Mouse (Mus musculus) Patski (cell line): ENCODE results near the gene Antxrl. TPM values are rescaled to one million over a fixed set of nuclear protein-coding genes. Genes with fewer than 3 reads are reported as not detected.

Experiments
- ATAC-seq: fragments of 100-300 bp; one replicate; pipeline ENCODE4 v1.8.0; 2021
- CTCF ChIA-PET: fragments of 350-600 bp; sonication (Branson Sonifier 250); formaldehyde crosslinking; loops from one replicate; lab custom pipeline; 2022; ENCODE audit warnings: inconsistent platforms; lab: Charles Lee
- POLR2A ChIA-PET: fragments of 350-600 bp; sonication (Branson Sonifier 250); formaldehyde crosslinking; loops from one replicate; lab custom pipeline; 2022; ENCODE audit warnings: antibody characterized with exemption, inconsistent platforms; lab: Charles Lee
- DNase-seq: peaks from one replicate; pipeline ENCODE4 v3.0.0-alpha.2; 2011; ENCODE audit warnings: low read depth, low spot score
- H3K27me3 ChIP-seq: fragments of 371-371 bp; one replicate; pipeline ENCODE4 v1.5.1; 2021
- CTCF ChIP-seq: fragments of 100-300 bp; IDR thresholded peaks from one replicate; pipeline ENCODE4 v1.5.1; 2021
- in situ Hi-C: fragments of 300-500 bp; cut with MboI; formaldehyde crosslinking; loops from 3 replicates; pipeline ENCODE4 v1.11.1; 2018; ENCODE audit warnings: low pct_unique_long_range_greater_than_20kb, mixed read lengths
- polyA plus RNA-seq: library from polyadenylated mRNA; unstranded; gene quantifications from one replicate; pipeline ENCODE4 v1.2.3, GENCODE M21; 2021

Antxrl gene
- polyA plus RNA-seq, 1 experiment from 2014 or later = 0.28 TPM

GRCm38 (mm10) chr14:34102601-34103000 lies 50.1 kb downstream of the Antxrl start, which contains the start of gene A630023A22Rik:
Gene A630023A22Rik, minus strand, starts transcription at chr14:34102754.
- in situ Hi-C loops = loop anchor here (10.0 kb wide), 2 partner anchors 138 to 262 kb away; no protein-coding TSS in a partner anchor
- ChIA-PET CTCF (interaction anchor here (1.6 to 7.0 kb wide), 2 partner anchors 12 to 19 kb away, joined by 6 to 66 read pairs; partner anchors contain the start of gene Anxa8), POLR2A (interaction anchor here (0.6 kb wide), 1 partner anchor 266 kb away, joined by 8 read pairs; no protein-coding TSS in a partner anchor)
- ATAC-seq (no peak), DNase-seq (no peak)
- H3K27me3 ChIP-seq = no peaks in the 10 kb centered on the region
- TF ChIP-seq CTCF = no peak

GRCm38 (mm10) chr14:34103855-34104254 lies 51.3 kb downstream of the Antxrl start:
- ATAC-seq (no peak), DNase-seq (no peak)
- in situ Hi-C loops = loop anchor here (10.0 kb wide), 2 partner anchors 139 to 261 kb away; no protein-coding TSS in a partner anchor
- no peak for TF ChIP-seq CTCF
- CTCF ChIA-PET = interaction anchor here (1.1 to 7.0 kb wide), 4 partner anchors 11 to 131 kb away, joined by 3 to 66 read pairs (median 5); partner anchors contain the start of gene Anxa8
- POLR2A ChIA-PET = interaction anchor here (1.0 kb wide), 1 partner anchor 23 kb away, joined by 3 read pairs; no protein-coding TSS in a partner anchor
- H3K27me3 ChIP-seq = no peaks in the 10 kb centered on the region

GRCm38 (mm10) chr14:34104892-34105291 lies 52.4 kb downstream of the Antxrl start:
- CTCF ChIA-PET = interaction anchor here (0.9 to 7.0 kb wide), 7 partner anchors 11 to 130 kb away, joined by 3 to 66 read pairs (median 4); partner anchors contain the start of gene Anxa8
- POLR2A ChIA-PET = interaction anchor here (1.0 kb wide), 1 partner anchor 24 kb away, joined by 3 read pairs; no protein-coding TSS in a partner anchor
- in situ Hi-C loops = loop anchor here (10.0 kb wide), 2 partner anchors 140 to 260 kb away; no protein-coding TSS in a partner anchor
- ATAC-seq (peak; percentile 54), DNase-seq (no peak)
- no peaks in the 10 kb centered on the region for H3K27me3 ChIP-seq
- TF ChIP-seq CTCF = peak; percentile 71

- in situ Hi-C loops = loop anchor here (10.0 kb wide), 2 partner anchors 142 to 258 kb away; no protein-coding TSS in a partner anchor
- TF ChIP-seq CTCF = peak; percentile 59
- ATAC-seq = no peak
- ChIA-PET CTCF (interaction anchor here (0.7 to 7.0 kb wide), 2 partner anchors 23 to 47 kb away, joined by 3 to 66 read pairs; partner anchors contain the start of gene Anxa8), POLR2A (no interaction called here)
- no peak for DNase-seq
- H3K27me3 ChIP-seq = peaks cover 5% of the 10 kb centered on the region
Observed at GRCm38 (mm10) chr14:34106389-34107062, 54.0 kb downstream of the Antxrl start.

GRCm38 (mm10) chr14:34107594-34107993 lies 55.1 kb downstream of the Antxrl start:
- CTCF ChIA-PET = interaction anchor here (0.7 to 7.0 kb wide), 2 partner anchors 24 to 46 kb away, joined by 3 to 66 read pairs; partner anchors contain the start of gene Anxa8
- H3K27me3 ChIP-seq = peaks cover 8% of the 10 kb centered on the region
- TF ChIP-seq CTCF = no peak
- POLR2A ChIA-PET = no interaction called here
- in situ Hi-C loops = loop anchor here (10.0 kb wide), 2 partner anchors 143 to 257 kb away; no protein-coding TSS in a partner anchor
- no peak for DNase-seq
- ATAC-seq = no peak

- ATAC-seq (no peak), DNase-seq (no peak)
- CTCF ChIA-PET = no interaction called here
- no peak for TF ChIP-seq CTCF
- POLR2A ChIA-PET = no interaction called here
- H3K27me3 ChIP-seq = peaks cover 13% of the 10 kb centered on the region
- in situ Hi-C loops = no loop called here
Observed at GRCm38 (mm10) chr14:34114311-34114710, 61.8 kb downstream of the Antxrl start.

GRCm38 (mm10) chr14:34119046-34119723 lies 66.7 kb downstream of the Antxrl start:
- DNase-seq (no peak), ATAC-seq (no peak)
- POLR2A ChIA-PET = no interaction called here
- peaks cover 8% of the 10 kb centered on the region for H3K27me3 ChIP-seq
- TF ChIP-seq CTCF = no peak
- CTCF ChIA-PET = no interaction called here
- in situ Hi-C loops = no loop called here

GRCm38 (mm10) chr14:34120016-34120910 lies 67.8 kb downstream of the Antxrl start:
- DNase-seq (no peak), ATAC-seq (no peak)
- POLR2A ChIA-PET = no interaction called here

GRCm38 (mm10) chr14:34120923-34121351 lies 68.4 kb downstream of the Antxrl start:
- TF ChIP-seq CTCF = no peak
- peaks cover 15% of the 10 kb centered on the region for H3K27me3 ChIP-seq
- ChIA-PET POLR2A (no interaction called here), CTCF (no interaction called here)
- in situ Hi-C loops = no loop called here
- DNase-seq (no peak), ATAC-seq (no peak)

More at GRCm38 (mm10) chr14:34120016-34120910, 67.8 kb downstream of the Antxrl start:
- in situ Hi-C loops = no loop called here
- H3K27me3 ChIP-seq = peaks cover 9% of the 10 kb centered on the region
- CTCF ChIA-PET = interaction anchor here (0.7 kb wide), 1 partner anchor 16 kb away, joined by 3 read pairs; no protein-coding TSS in a partner anchor
- TF ChIP-seq CTCF = no peak
